Mouse (Mus musculus) brown adipose tissue, adult 24 weeks (tissue): ENCODE results near the gene H3f3b. TPM values are rescaled to one million over a fixed set of nuclear protein-coding genes. Genes with fewer than 3 reads are reported as not detected.

ENCODE experiments used
- H3K27ac ChIP-seq: fragments of 200-500 bp; replicated peaks from 2 replicates; pipeline ENCODE4 v1.5.1; 2012; ENCODE audit warnings: low read depth, mild to moderate bottlenecking, low read length
- H3K4me1 ChIP-seq: fragments of 200-500 bp; 2 replicates; pipeline ENCODE4 v1.6.1; 2012; ENCODE audit warnings: low read length, mixed read lengths; ENCODE audit not compliant: control insufficient read depth, insufficient read depth, insufficient read length
- H3K4me3 ChIP-seq: fragments of 200-500 bp; 2 replicates; pipeline ENCODE4 v1.5.1; 2012; ENCODE audit warnings: low read depth, mild to moderate bottlenecking, low read length, moderate library complexity; ENCODE audit not compliant: insufficient read depth
- polyA plus RNA-seq: library from polyadenylated mRNA; stranded (reverse); fragments of >200 nt; gene quantifications from 2 replicates; pipeline ENCODE4 v1.2.4, GENCODE M21; 2012; ENCODE audit not compliant: missing spikeins, insufficient read depth, insufficient read length

Gene H3f3b
- polyA plus RNA-seq, 1 experiment, result 85.7 TPM

GRCm38 (mm10) chr11:116058868-116059690 lies 31.3 kb upstream of the H3f3b start:
- no peak overlapping the region for H3K4me3 ChIP-seq
- H3K27ac ChIP-seq, result no peak overlapping the region

GRCm38 (mm10) chr11:116058022-116058614 lies 30.4 kb upstream of the H3f3b start:
- H3K4me1 ChIP-seq, result no peaks in the 10 kb centered on the region
- H3K4me3 ChIP-seq, result no peak overlapping the region
- H3K27ac ChIP-seq, result no peak overlapping the region

More at GRCm38 (mm10) chr11:116058868-116059690, 31.3 kb upstream of the H3f3b start:
- no peaks in the 10 kb centered on the region for H3K4me1 ChIP-seq

GRCm38 (mm10) chr11:116057237-116057881 lies 29.6 kb upstream of the H3f3b start:
- Histone ChIP-seq H3K27ac (no peak overlapping the region), H3K4me1 (no peaks in the 10 kb centered on the region), H3K4me3 (no peak overlapping the region)

- Histone ChIP-seq H3K27ac (no peak overlapping the region), H3K4me3 (no peak overlapping the region), H3K4me1 (no peaks in the 10 kb centered on the region)
These were observed 28.1 kb upstream of the H3f3b start for GRCm38 (mm10) chr11:116055873-116056272.

GRCm38 (mm10) chr11:116053510-116054229 lies 25.9 kb upstream of the H3f3b start:
- Histone ChIP-seq H3K4me1 (no peaks in the 10 kb centered on the region), H3K4me3 (no peak overlapping the region), H3K27ac (no peak overlapping the region)

GRCm38 (mm10) chr11:116050196-116050595 lies 22.4 kb upstream of the H3f3b start:
- Histone ChIP-seq H3K4me1 (no peaks in the 10 kb centered on the region), H3K4me3 (no peak overlapping the region), H3K27ac (no peak overlapping the region)

- no peak overlapping the region for H3K4me3 ChIP-seq
- no peaks in the 10 kb centered on the region for H3K4me1 ChIP-seq
- H3K27ac ChIP-seq, result no peak overlapping the region
These were observed 21.8 kb upstream of the H3f3b start for GRCm38 (mm10) chr11:116049610-116050009.

- Histone ChIP-seq H3K4me1 (no peaks in the 10 kb centered on the region), H3K4me3 (no peak overlapping the region), H3K27ac (no peak overlapping the region)
These were observed 17.4 kb upstream of the H3f3b start for GRCm38 (mm10) chr11:116045173-116045572.

GRCm38 (mm10) chr11:116043286-116043685 lies 15.5 kb upstream of the H3f3b start:
- no peak overlapping the region for H3K4me3 ChIP-seq
- no peaks in the 10 kb centered on the region; the same call in 1 of the 2 replicates for H3K4me1 ChIP-seq
- no peak overlapping the region for H3K27ac ChIP-seq

- no peak overlapping the region for H3K4me3 ChIP-seq
- no peak overlapping the region for H3K27ac ChIP-seq
- no peaks in the 10 kb centered on the region; the same call in 1 of the 2 replicates for H3K4me1 ChIP-seq
These were observed 14.8 kb upstream of the H3f3b start for GRCm38 (mm10) chr11:116042372-116043138.

- Histone ChIP-seq H3K27ac (no peak overlapping the region), H3K4me1 (no peaks in the 10 kb centered on the region; the same call in 1 of the 2 replicates), H3K4me3 (no peak overlapping the region)
These were observed 14.1 kb upstream of the H3f3b start for GRCm38 (mm10) chr11:116041833-116042232.

GRCm38 (mm10) chr11:116040593-116040992 lies 12.8 kb upstream of the H3f3b start:
- H3K27ac ChIP-seq, result no peak overlapping the region

GRCm38 (mm10) chr11:116037826-116038225 lies 10.1 kb upstream of the H3f3b start:
- H3K4me3 ChIP-seq, result no peak overlapping the region
- no peak overlapping the region for H3K27ac ChIP-seq
- H3K4me1 ChIP-seq, result no peaks in the 10 kb centered on the region; the same call in 1 of the 2 replicates

More at GRCm38 (mm10) chr11:116040593-116040992, 12.8 kb upstream of the H3f3b start:
- no peaks in the 10 kb centered on the region; the same call in 1 of the 2 replicates for H3K4me1 ChIP-seq
- no peak overlapping the region for H3K4me3 ChIP-seq

- Histone ChIP-seq H3K27ac (no peak overlapping the region), H3K4me1 (peaks cover 1% of the 10 kb centered on the region), H3K4me3 (no peak overlapping the region)
These were observed 8.9 kb upstream of the H3f3b start for GRCm38 (mm10) chr11:116036671-116037070.
